Mouse (Mus musculus): ENCODE measurements around the gene Saysd1. TPM values are rescaled to one million over a fixed set of nuclear protein-coding genes. Genes with fewer than 3 reads are reported as not detected.

The Saysd1 gene
- polyA plus RNA-seq, 2 experiments = 1.9 to 4.1 TPM

DNA sequence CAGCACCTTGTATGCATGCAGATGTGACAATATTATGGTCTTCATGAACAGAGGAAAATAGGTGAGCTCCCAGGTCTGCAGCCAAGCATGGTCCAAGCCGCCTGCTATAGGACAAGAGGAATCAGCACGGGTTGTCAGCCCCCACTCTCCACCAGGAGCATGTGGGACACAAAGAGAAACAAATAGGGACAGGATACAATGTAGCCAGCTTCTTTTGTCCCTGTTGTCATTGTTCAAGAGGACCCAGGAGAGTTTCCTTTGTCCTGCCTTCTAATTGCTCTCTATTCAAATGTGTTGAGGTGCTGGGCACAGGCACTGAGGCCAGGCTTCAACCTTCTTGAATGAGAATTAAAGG is 89.9 kb downstream of the Saysd1 start:
- Histone ChIP-seq H3K27me3 (ENCODE audit: control insufficient read depth, insufficient read depth, low read length) (no peaks in the 10 kb centered on the region), H3K36me3 (replicated peaks; ENCODE audit: control insufficient read depth, insufficient read depth, low read depth) (no peaks in the 10 kb centered on the region), H3K4me1 (replicated peaks; ENCODE audit: control insufficient read depth in 2 of 2, insufficient read depth in 2 of 2, low read length in 1 of 2) (no peaks in the 10 kb centered on the region), H3K4me2 (ENCODE audit: low read depth) (no peak overlapping the region), H3K9me3 (ENCODE audit: control insufficient read depth, low read length) (no peaks in the 10 kb centered on the region), H3K9ac (replicated peaks) (no peak overlapping the region), H3K4me3 (ENCODE audit: insufficient read depth in 1 of 2, low read depth in 2 of 2, low read length in 2 of 2) (no peak overlapping the region), H3K27ac (no peak overlapping the region)
- 21% methylated on average over 2 of the region's 2 CpGs for WGBS (ENCODE audit: insufficient replicate concordance)
- no peak for ATAC-seq (ENCODE audit: insufficient read depth)
- no peak for DNase-seq (ENCODE audit: low read depth in 3 of 3, low spot score in 3 of 3)
- no peak for TF ChIP-seq EP300 (IDR thresholded peaks at IDR 0.05; ENCODE audit: low read depth)

DNA sequence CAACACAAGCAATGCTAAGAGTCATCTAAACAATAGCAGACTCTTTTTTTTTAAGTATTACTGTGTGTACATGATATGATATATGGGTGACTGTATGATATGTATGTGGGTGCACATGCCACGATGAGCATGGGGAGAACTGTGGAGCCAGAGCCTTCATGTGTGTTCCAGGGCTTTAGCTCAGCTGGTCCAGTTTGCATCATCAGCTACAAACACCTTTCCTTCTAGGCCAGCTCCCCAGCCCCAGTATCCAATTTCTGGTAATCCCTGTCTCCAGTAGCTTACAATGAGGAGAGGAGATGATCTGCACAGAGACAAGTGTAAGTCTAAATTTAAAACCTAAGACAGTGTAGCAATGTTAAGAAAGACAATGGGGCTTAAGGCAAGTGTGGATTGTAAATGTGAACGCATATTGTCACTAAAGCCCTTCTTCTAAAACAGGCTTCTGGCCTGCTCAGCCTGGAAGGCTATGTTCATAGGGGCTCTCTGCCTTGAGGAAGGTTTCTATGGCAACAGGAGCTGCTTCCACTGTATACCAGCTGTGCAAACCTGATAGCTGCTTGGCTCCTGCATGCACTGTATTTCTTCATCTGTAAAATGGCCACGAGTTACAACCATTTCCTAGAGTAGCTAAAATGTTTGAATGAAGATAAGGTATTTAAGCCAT is 90.4 kb downstream of the Saysd1 start:
- Histone ChIP-seq H3K4me1 (replicated peaks; ENCODE audit: control insufficient read depth in 2 of 2, insufficient read depth in 2 of 2, low read length in 1 of 2) (no peaks in the 10 kb centered on the region), H3K9ac (replicated peaks) (no peak overlapping the region), H3K27me3 (ENCODE audit: control insufficient read depth, insufficient read depth, low read length) (no peaks in the 10 kb centered on the region), H3K36me3 (replicated peaks; ENCODE audit: control insufficient read depth, insufficient read depth, low read depth) (no peaks in the 10 kb centered on the region), H3K27ac (no peak overlapping the region), H3K9me3 (ENCODE audit: control insufficient read depth, low read length) (no peaks in the 10 kb centered on the region), H3K4me2 (ENCODE audit: low read depth) (no peak overlapping the region), H3K4me3 (ENCODE audit: insufficient read depth in 1 of 2, low read depth in 2 of 2, low read length in 2 of 2) (no peak overlapping the region)
- WGBS (ENCODE audit: insufficient replicate concordance) = 36% methylated on average over 3 of the region's 3 CpGs
- no peak for TF ChIP-seq CTCF (IDR thresholded peaks at IDR 0.05; ENCODE audit: low read depth)
- no peak for TF ChIP-seq EP300 (IDR thresholded peaks at IDR 0.05; ENCODE audit: low read depth)
- DNase-seq (ENCODE audit: low read depth in 3 of 3, low spot score in 3 of 3) = no peak
- ATAC-seq (ENCODE audit: insufficient read depth) = no peak

DNA sequence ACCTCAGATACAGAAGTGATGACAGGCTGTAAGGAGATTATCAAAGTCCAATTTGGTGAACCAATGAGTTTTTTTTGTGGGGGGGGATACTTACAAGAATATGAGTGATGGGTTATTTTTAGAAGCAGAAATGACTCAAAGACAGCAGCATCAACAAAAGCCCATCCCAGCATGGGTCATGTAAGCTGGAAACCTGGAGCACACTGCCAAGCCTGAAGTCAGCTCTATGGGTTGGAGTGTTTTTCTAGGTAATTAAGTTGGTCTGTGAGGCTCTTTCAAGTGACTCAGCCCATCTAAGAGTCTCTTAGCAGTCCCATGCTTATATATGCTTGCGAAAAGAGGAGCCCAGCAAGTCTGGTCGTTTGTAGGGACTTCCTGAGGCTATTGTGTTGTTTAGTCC is 91.0 kb downstream of the Saysd1 start:
- H3K4me2 ChIP-seq (ENCODE audit: low read depth) = no peak overlapping the region
- H3K36me3 ChIP-seq (replicated peaks; ENCODE audit: control insufficient read depth, insufficient read depth, low read depth) = no peaks in the 10 kb centered on the region
- no peaks in the 10 kb centered on the region for H3K9me3 ChIP-seq (ENCODE audit: control insufficient read depth, low read length)
- no peak for DNase-seq (ENCODE audit: low read depth in 3 of 3, low spot score in 3 of 3)
- H3K27me3 ChIP-seq (ENCODE audit: control insufficient read depth, insufficient read depth, low read length) = no peaks in the 10 kb centered on the region
- no peak overlapping the region for H3K4me3 ChIP-seq (ENCODE audit: insufficient read depth in 1 of 2, low read depth in 2 of 2, low read length in 2 of 2)
- no peak for ATAC-seq (ENCODE audit: insufficient read depth)
- no peaks in the 10 kb centered on the region for H3K4me1 ChIP-seq (replicated peaks; ENCODE audit: control insufficient read depth in 2 of 2, insufficient read depth in 2 of 2, low read length in 1 of 2)
- WGBS (ENCODE audit: insufficient replicate concordance) = 36% methylated on average over 2 of the region's 2 CpGs
- no peak overlapping the region for H3K27ac ChIP-seq
- TF ChIP-seq EP300 (IDR thresholded peaks at IDR 0.05; ENCODE audit: low read depth) (no peak), CTCF (IDR thresholded peaks at IDR 0.05; ENCODE audit: low read depth) (no peak)
- no peak overlapping the region for H3K9ac ChIP-seq (replicated peaks)

DNA sequence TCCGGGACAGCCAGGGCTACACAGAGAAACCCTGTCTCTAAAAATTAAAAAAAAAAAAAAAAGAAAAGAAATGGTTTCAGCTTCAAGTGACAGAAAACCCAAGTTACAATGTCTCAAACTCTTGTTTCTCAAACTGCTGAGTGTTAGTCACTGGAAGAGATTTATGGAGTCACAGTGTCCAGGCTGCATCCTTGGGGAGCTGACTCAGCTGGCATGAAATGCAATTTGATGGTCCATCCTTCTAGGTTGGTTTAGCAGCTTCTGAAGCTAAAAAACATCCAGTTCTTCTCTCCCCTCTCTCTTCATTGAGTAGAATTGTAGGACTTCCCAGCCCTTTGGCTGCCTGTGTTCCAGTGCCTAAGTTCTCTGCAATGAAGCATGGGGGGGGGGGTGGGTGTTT is 94.3 kb downstream of the Saysd1 start:
- no peak overlapping the region for H3K4me3 ChIP-seq (ENCODE audit: insufficient read depth in 1 of 2, low read depth in 2 of 2, low read length in 2 of 2)
- H3K4me2 ChIP-seq (ENCODE audit: low read depth) = no peak overlapping the region
- H3K4me1 ChIP-seq (replicated peaks; ENCODE audit: control insufficient read depth in 2 of 2, insufficient read depth in 2 of 2, low read length in 1 of 2) = no peaks in the 10 kb centered on the region
- H3K9me3 ChIP-seq (ENCODE audit: control insufficient read depth, low read length) = no peaks in the 10 kb centered on the region
- H3K9ac ChIP-seq (replicated peaks) = no peak overlapping the region
- DNase-seq (ENCODE audit: low read depth in 3 of 3, low spot score in 3 of 3) (no peak), ATAC-seq (ENCODE audit: insufficient read depth) (no peak)
- H3K27ac ChIP-seq = no peak overlapping the region
- 74% methylated on average over 1 of the region's 1 CpGs for WGBS (ENCODE audit: insufficient replicate concordance)
- no peaks in the 10 kb centered on the region for H3K36me3 ChIP-seq (replicated peaks; ENCODE audit: control insufficient read depth, insufficient read depth, low read depth)
- TF ChIP-seq EP300 (IDR thresholded peaks at IDR 0.05; ENCODE audit: low read depth) (no peak), CTCF (IDR thresholded peaks at IDR 0.05; ENCODE audit: low read depth) (no peak)
- H3K27me3 ChIP-seq (ENCODE audit: control insufficient read depth, insufficient read depth, low read length) = no peaks in the 10 kb centered on the region

DNA sequence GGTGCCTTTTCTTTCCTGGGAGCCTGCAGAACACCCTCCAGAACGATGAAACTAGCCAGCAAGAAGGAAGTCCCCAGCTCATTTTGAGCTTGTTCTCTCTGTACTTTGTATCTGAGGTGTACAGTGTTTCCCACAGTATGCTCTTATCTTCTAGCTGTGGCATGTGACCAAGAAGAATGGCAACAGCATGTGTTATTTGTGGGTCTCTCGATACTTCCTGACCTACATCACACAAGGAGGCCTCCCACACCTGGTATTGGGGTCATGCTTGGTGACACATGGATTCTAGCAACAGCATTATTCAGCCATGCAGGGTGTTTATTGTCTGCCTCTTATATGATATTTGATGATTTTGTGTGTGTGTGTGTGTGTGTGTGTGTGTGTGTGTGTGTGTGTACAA is 96.5 kb downstream of the Saysd1 start:
- H3K27me3 ChIP-seq (ENCODE audit: control insufficient read depth, insufficient read depth, low read length) = no peaks in the 10 kb centered on the region
- no peaks in the 10 kb centered on the region for H3K36me3 ChIP-seq (replicated peaks; ENCODE audit: control insufficient read depth, insufficient read depth, low read depth)
- WGBS (ENCODE audit: insufficient replicate concordance) = 22% methylated on average over 2 of the region's 2 CpGs
- DNase-seq (ENCODE audit: low read depth in 3 of 3, low spot score in 3 of 3) = no peak
- no peak overlapping the region for H3K27ac ChIP-seq
- ATAC-seq (ENCODE audit: insufficient read depth) = no peak
- H3K9me3 ChIP-seq (ENCODE audit: control insufficient read depth, low read length) = no peaks in the 10 kb centered on the region
- H3K4me1 ChIP-seq (replicated peaks; ENCODE audit: control insufficient read depth in 2 of 2, insufficient read depth in 2 of 2, low read length in 1 of 2) = no peaks in the 10 kb centered on the region
- no peak overlapping the region for H3K4me2 ChIP-seq (ENCODE audit: low read depth)
- TF ChIP-seq CTCF (IDR thresholded peaks at IDR 0.05; ENCODE audit: low read depth) (no peak), EP300 (IDR thresholded peaks at IDR 0.05; ENCODE audit: low read depth) (no peak)
- no peak overlapping the region for H3K9ac ChIP-seq (replicated peaks)
- H3K4me3 ChIP-seq (ENCODE audit: insufficient read depth in 1 of 2, low read depth in 2 of 2, low read length in 2 of 2) = no peak overlapping the region
